Mouse (Mus musculus) right cerebral cortex, postnatal 14 days (tissue): ENCODE results near the gene Gm21209.
"Not testable (repeated sequence)": the region's sequence is repeated elsewhere in the genome, so short reads cannot be mapped to it uniquely, and the experiment has no call there.

Experiments used
- DNase-seq: peaks from one replicate; pipeline ENCODE4 v3.0.0; 2022

Gene Gm21209

DNA sequence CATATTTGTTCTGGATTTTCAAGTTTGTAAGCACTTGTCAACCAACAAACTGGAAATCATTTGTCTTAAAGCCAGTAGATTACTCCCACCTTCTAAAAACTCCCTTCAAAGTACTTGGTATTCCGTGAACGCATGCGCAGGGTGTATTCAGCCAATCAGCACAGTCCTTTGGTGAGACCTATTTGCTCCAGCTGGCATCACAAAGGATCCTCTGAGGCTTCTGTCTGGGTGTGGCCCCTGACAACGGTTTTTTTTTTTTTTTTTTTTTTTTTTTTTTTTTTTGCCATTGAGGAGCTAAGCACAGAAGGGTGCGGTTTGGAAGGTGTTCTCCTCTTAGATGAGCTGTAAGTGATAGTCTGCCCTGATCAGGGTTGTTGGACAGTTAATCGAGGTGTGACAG is at the start of gene Gm21209:
TSS of gene Gm21209 (plus strand) at position 301 of the 400 bp plus-strand sequence.
- DNase-seq: not testable (repeated sequence)
